Mouse (Mus musculus) CH12.LX (cell line): ENCODE data around the gene Vamp2. TPM values are rescaled to one million over a fixed set of nuclear protein-coding genes. Genes with fewer than 3 reads are reported as not detected.
"Not testable (repeated sequence)": the region's sequence is repeated elsewhere in the genome, so short reads cannot be mapped to it uniquely, and the experiment has no call there.

ENCODE experiments used
- DNase-seq: peaks from one replicate; pipeline ENCODE4 v3.0.0-alpha.2; 2013; ENCODE audit errors: extremely low read depth
- H3K27ac ChIP-seq: 2 replicates; pipeline ENCODE4 v1.5.1; 2012; ENCODE audit warnings: low read depth, mild to moderate bottlenecking, control low read depth, moderate library complexity; ENCODE audit not compliant: insufficient read depth
- H3K27me3 ChIP-seq: replicated peaks from 2 replicates; pipeline ENCODE3; 2012; ENCODE audit warnings: inconsistent platforms
- H3K36me3 ChIP-seq, 2 experiments: replicated peaks in 1 of 2; 2 replicates each; pipeline versions ENCODE3 to v1.6.1; 2012; ENCODE audit warnings: inconsistent platforms in 1 of 2, low read length in 1 of 2, mild to moderate bottlenecking in 1 of 2, mixed read lengths in 1 of 2, moderate library complexity in 1 of 2; ENCODE audit not compliant: control insufficient read depth in 1 of 2, insufficient read depth in 1 of 2
- H3K4me1 ChIP-seq, 2 experiments: 2 replicates each; pipeline ENCODE4 v1.6.1; 2012; ENCODE audit warnings: inconsistent platforms in 1 of 2, moderate library complexity in 1 of 2; ENCODE audit not compliant: insufficient read depth in 2 of 2, control insufficient read depth in 1 of 2
- H3K4me2 ChIP-seq: 2 replicates; pipeline ENCODE4 v1.6.1; 2012; ENCODE audit warnings: low read depth, mild to moderate bottlenecking, control low read depth; ENCODE audit not compliant: poor library complexity, insufficient read depth, severe bottlenecking
- H3K4me3 ChIP-seq, 3 experiments: fragments of 150-350 bp in 1 of 3; sonication (generic) in 1 of 3; replicated peaks in 1 of 3; 2 replicates each; pipeline versions ENCODE3 to v1.5.1; 2011 to 2012; ENCODE audit warnings: low read depth in 2 of 3, low read length in 2 of 3, mild to moderate bottlenecking in 2 of 3, moderate library complexity in 2 of 3, control low read depth in 1 of 3, improper control_type of control experiment in 1 of 3, inconsistent platforms in 1 of 3, mixed read lengths in 1 of 3; ENCODE audit not compliant: poor library complexity in 1 of 3
- H3K79me2 ChIP-seq: replicated peaks from 2 replicates; pipeline ENCODE4 v1.6.1; 2012; ENCODE audit warnings: mild to moderate bottlenecking, moderate library complexity; ENCODE audit not compliant: control insufficient read depth, poor library complexity, insufficient read depth, severe bottlenecking; ENCODE audit errors: extremely low read depth
- H3K9ac ChIP-seq: 2 replicates; pipeline ENCODE4 v1.6.1; 2012; ENCODE audit warnings: low read depth, mild to moderate bottlenecking, control low read depth, moderate library complexity; ENCODE audit not compliant: insufficient read depth
- H3K9me3 ChIP-seq: replicated peaks from 2 replicates; pipeline ENCODE3; 2012; ENCODE audit warnings: low read length, inconsistent platforms, mixed read lengths
- BHLHE40 ChIP-seq: IDR thresholded peaks from 2 replicates; pipeline ENCODE4 v1.6.1; 2011; ENCODE audit warnings: mild to moderate bottlenecking, low read depth, low read length, improper control_type of control experiment
- CHD1 ChIP-seq: IDR thresholded peaks from 2 replicates; pipeline ENCODE4 v1.6.1; 2012; ENCODE audit warnings: low read depth, low read length, improper control_type of control experiment, inconsistent platforms
- CTCF ChIP-seq, 2 experiments: IDR thresholded peaks in 1 of 2; conservative IDR thresholded peaks in 1 of 2; 2 replicates each; pipeline ENCODE4 v1.5.1; 2011 to 2012; ENCODE audit warnings: low read depth in 2 of 2, low read length in 2 of 2, improper control_type of control experiment in 1 of 2, inconsistent platforms in 1 of 2, mild to moderate bottlenecking in 1 of 2, moderate library complexity in 1 of 2
- GABPA ChIP-seq: IDR thresholded peaks from 2 replicates; pipeline ENCODE4 v1.6.1; 2012; ENCODE audit warnings: low read depth, low read length, improper control_type of control experiment, inconsistent platforms; ENCODE audit not compliant: insufficient replicate concordance
- HCFC1 ChIP-seq: IDR thresholded peaks from 2 replicates; pipeline ENCODE4 v1.6.1; 2012; ENCODE audit warnings: low read depth, mild to moderate bottlenecking, inconsistent platforms, low read length, improper control_type of control experiment
- JUN ChIP-seq: IDR thresholded peaks from 2 replicates; pipeline ENCODE4 v1.6.1; 2011; ENCODE audit warnings: low read depth, mild to moderate bottlenecking, low read length, improper control_type of control experiment, moderate library complexity; ENCODE audit not compliant: insufficient read depth
- KAT2A ChIP-seq: IDR thresholded peaks from 2 replicates; pipeline ENCODE4 v1.6.1; 2012; ENCODE audit warnings: low read length, improper control_type of control experiment, inconsistent platforms; ENCODE audit not compliant: insufficient replicate concordance
- MAFK ChIP-seq: IDR thresholded peaks from 2 replicates; pipeline ENCODE4 v1.6.1; 2011; ENCODE audit warnings: low read length, improper control_type of control experiment; ENCODE audit not compliant: insufficient replicate concordance
- MEF2A ChIP-seq: IDR thresholded peaks from 2 replicates; pipeline ENCODE4 v1.6.1; 2014; ENCODE audit warnings: low read depth, mild to moderate bottlenecking, inconsistent platforms, low read length, improper control_type of control experiment, borderline replicate concordance
- MXI1 ChIP-seq: IDR thresholded peaks from 2 replicates; pipeline ENCODE4 v1.6.1; 2011; ENCODE audit warnings: mild to moderate bottlenecking, low read depth, low read length, improper control_type of control experiment
- NRF1 ChIP-seq: IDR thresholded peaks from 2 replicates; pipeline ENCODE4 v1.6.1; 2014; ENCODE audit warnings: low read depth, mild to moderate bottlenecking, inconsistent platforms, low read length, improper control_type of control experiment, moderate library complexity
- POLR2A ChIP-seq: IDR thresholded peaks from 2 replicates; pipeline ENCODE4 v1.6.1; 2011; ENCODE audit warnings: low read depth, mild to moderate bottlenecking, improper control_type of control experiment, low read length
- POLR2AphosphoS2 ChIP-seq: IDR thresholded peaks from 2 replicates; pipeline ENCODE4 v1.6.1; 2011; ENCODE audit warnings: low read depth, low read length, improper control_type of control experiment
- RCOR1 ChIP-seq: conservative IDR thresholded peaks from 2 replicates; pipeline ENCODE4 v1.6.1; 2012; ENCODE audit warnings: low read depth, mild to moderate bottlenecking, inconsistent platforms, low read length, improper control_type of control experiment
- SMC3 ChIP-seq: IDR thresholded peaks from 2 replicates; pipeline ENCODE4 v1.6.1; 2011; ENCODE audit warnings: low read depth, low read length, improper control_type of control experiment
- USF1 ChIP-seq: IDR thresholded peaks from 2 replicates; pipeline ENCODE4 v1.6.1; 2014; ENCODE audit warnings: low read depth, mild to moderate bottlenecking, inconsistent platforms, low read length, improper control_type of control experiment
- ZMIZ1 ChIP-seq: IDR thresholded peaks from 2 replicates; pipeline ENCODE4 v1.6.1; 2012; ENCODE audit warnings: low read depth, mild to moderate bottlenecking, inconsistent platforms, low read length, improper control_type of control experiment
- dilution Hi-C: fragments of 300-500 bp; cut with MboI; formaldehyde crosslinking; loops from 2 replicates; pipeline ENCODE4 v1.14.3; 2020; ENCODE audit warnings: low sequenced_read_pairs; ENCODE audit not compliant: extremely low pct_unique_long_range_greater_than_20kb, extremely low pct_ligation_motif_present
- in situ Hi-C: fragments of 300-500 bp; cut with MboI; formaldehyde crosslinking; loops from 3 replicates; pipeline ENCODE4 v1.14.3; 2019; ENCODE audit warnings: low sequenced_read_pairs, low pct_ligation_motif_present, low pct_unique_long_range_greater_than_20kb, mixed read lengths
- polyA plus RNA-seq: library from polyadenylated mRNA; unstranded; fragments of >175 nt; gene quantifications from 2 replicates; pipeline ENCODE4 v1.2.1, GENCODE M21; 2012; ENCODE audit warnings: low read depth; ENCODE audit not compliant: insufficient read length
- total RNA-seq, 2 experiments: library from RNA; depleted of rRNA; stranded (reverse); fragments of 300-350 nt in 1 of 2; fragments of >200 nt in 1 of 2; gene quantifications; 2 replicates each; pipeline ENCODE4 v1.2.3; 2012 to 2014

The Vamp2 gene
- total and polyA plus RNA-seq, 3 experiments = 1.3 to 26.0 (median 8.2) TPM

- Histone ChIP-seq H3K27me3 (peaks cover 6% of the 10 kb centered on the region), H3K27ac (no peak overlapping the region), H3K4me3 (no peak overlapping the region), H3K79me2 (peaks cover 29% of the 10 kb centered on the region), H3K4me1 (peaks cover 20 to 74% of the 10 kb centered on the region in 2 experiments), H3K36me3 (peaks cover 23 to 37% of the 10 kb centered on the region in 2 experiments), H3K4me2 (no peak overlapping the region), H3K9me3 (no peaks in the 10 kb centered on the region), H3K9ac (no peak overlapping the region)
- dilution Hi-C loops (no loop called here), in situ Hi-C loops (loop anchor here (25.0 kb wide), 1 partner anchor 919 kb away; the partner anchor contains the start of genes Acadvl, Dlg4 and Dvl2)
- no peak for TF ChIP-seq JUN
- TF ChIP-seq ZMIZ1 = no peak
- no peak for TF ChIP-seq USF1
- no peak for TF ChIP-seq HCFC1
- peak; percentile 17; the same call in 1 of the 2 replicates for TF ChIP-seq SMC3
- no peak for TF ChIP-seq BHLHE40
- TF ChIP-seq KAT2A = no peak
- TF ChIP-seq POLR2A = 0 out of 2 replicates have a peak, but pooled peaks have one; percentile 4
- no peak for TF ChIP-seq RCOR1
- peak in 1 of 2 experiments; percentile 45; a peak in 2 of 4 replicates for TF ChIP-seq CTCF (conservative IDR thresholded peaks at IDR 0.05 in 1 of 2, IDR thresholded peaks at IDR 0.05 in 1 of 2; ENCODE audit: low read depth in 2 of 2, low read length in 2 of 2)
- TF ChIP-seq MXI1 = no peak
- TF ChIP-seq MAFK = no peak
- TF ChIP-seq POLR2AphosphoS2 = peak; percentile 33; the same call in 1 of the 2 replicates
- no peak for TF ChIP-seq CHD1
- TF ChIP-seq NRF1 = no peak
- TF ChIP-seq MEF2A = no peak
- no peak for TF ChIP-seq GABPA
- no peak for DNase-seq
Measured at GRCm38 (mm10) chr11:69092871-69093270, 4.6 kb downstream of the Vamp2 start.

- dilution Hi-C loops, H3K4me2 ChIP-seq, H3K9me3 ChIP-seq, H3K27ac ChIP-seq, H3K9ac ChIP-seq, DNase-seq, H3K27me3 ChIP-seq, H3K4me3 ChIP-seq: not testable (repeated sequence)
- TF ChIP-seq CHD1 = peak; percentile 81
- H3K79me2 ChIP-seq = peaks cover 25% of the 10 kb centered on the region
- in situ Hi-C loops = loop anchor here (25.0 kb wide), 1 partner anchor 918 kb away; the partner anchor contains the start of genes Acadvl, Dlg4 and Dvl2
- peaks cover 27 to 79% of the 10 kb centered on the region in 2 experiments for H3K4me1 ChIP-seq
- H3K36me3 ChIP-seq = peaks cover 23 to 37% of the 10 kb centered on the region in 2 experiments
Measured at GRCm38 (mm10) chr11:69093856-69094255, 5.6 kb downstream of the Vamp2 start.
